Mouse (Mus musculus): Measurements from ENCODE around the gene Msmb. TPM values are rescaled to one million over a fixed set of nuclear protein-coding genes. Genes with fewer than 3 reads are reported as not detected.
"Not testable (repeated sequence)": the region's sequence is repeated elsewhere in the genome, so short reads cannot be mapped to it uniquely, and the experiment has no call there.

The Msmb gene
- polyA plus RNA-seq, 1 experiment from 2014 or later = not detected

GRCm38 (mm10) chr14:32193557-32193956 is 51.7 kb downstream of the Msmb start:
- H3K4me3 ChIP-seq (ENCODE audit: control insufficient read depth in 1 of 2, insufficient read depth in 1 of 2, low read depth in 1 of 2, low read length in 2 of 2); H3K4me1 ChIP-seq (ENCODE audit: control insufficient read depth in 2 of 2, insufficient read depth in 2 of 2, low read length in 2 of 2); H3K9ac ChIP-seq (ENCODE audit: low read length); H3K9me3 ChIP-seq (ENCODE audit: control insufficient read depth, low read length); ATAC-seq (ENCODE audit: insufficient number of reproducible peaks, insufficient read depth, low FRiP score, low read depth); H3K27ac ChIP-seq (replicated peaks in 1 of 2; ENCODE audit: control insufficient read depth in 1 of 2, insufficient read depth in 1 of 2, low read depth in 2 of 2, low read length in 2 of 2); H3K4me2 ChIP-seq (ENCODE audit: low read length); H3K27me3 ChIP-seq (ENCODE audit: control insufficient read depth, insufficient read depth, low read length): not testable (repeated sequence)
- 79% methylated on average over 5 of the region's 5 CpGs for WGBS
- peaks cover 84% of the 10 kb centered on the region for H3K36me3 ChIP-seq (ENCODE audit: control insufficient read depth, insufficient read depth, low read length)

GRCm38 (mm10) chr14:32201354-32201753 is 59.5 kb downstream of the Msmb start:
- no peak for ATAC-seq (ENCODE audit: insufficient number of reproducible peaks, insufficient read depth, low FRiP score, low read depth)
- H3K27ac ChIP-seq (replicated peaks in 1 of 2; ENCODE audit: control insufficient read depth in 1 of 2, insufficient read depth in 1 of 2, low read depth in 2 of 2, low read length in 2 of 2) = peak overlapping the region; percentile 75 to 78
- WGBS = under 1% methylated on average over 25 of the region's 26 CpGs

GRCm38 (mm10) chr14:32201791-32202451 is 60.1 kb downstream of the Msmb start, which contains the start of the genes Timm23 and Parg:
Gene Timm23 (minus strand): TSS chr14:32201898.
Gene Parg (plus strand): TSS chr14:32201949.
- ATAC-seq (ENCODE audit: insufficient number of reproducible peaks, insufficient read depth, low FRiP score, low read depth) = peak; percentile 87
- Histone ChIP-seq H3K9ac (ENCODE audit: low read length) (peak within 1 kb of the TSS; percentile 85), H3K4me2 (ENCODE audit: low read length) (peak within 1 kb of the TSS; percentile 95), H3K4me1 (ENCODE audit: control insufficient read depth in 2 of 2, insufficient read depth in 2 of 2, low read length in 2 of 2) (peaks cover 4 to 23% of the 10 kb centered on the region in 2 experiments; a peak in 3 of 4 replicates), H3K4me3 (ENCODE audit: control insufficient read depth in 1 of 2, insufficient read depth in 1 of 2, low read depth in 1 of 2, low read length in 2 of 2) (peak within 1 kb of the TSS; percentile 68 to 73), H3K9me3 (ENCODE audit: control insufficient read depth, low read length) (no peaks in the 10 kb centered on the region), H3K27ac (replicated peaks in 1 of 2; ENCODE audit: control insufficient read depth in 1 of 2, insufficient read depth in 1 of 2, low read depth in 2 of 2, low read length in 2 of 2) (peak within 1 kb of the TSS; percentile 75 to 78), H3K36me3 (ENCODE audit: control insufficient read depth, insufficient read depth, low read length) (peaks cover 22% of the 10 kb centered on the region), H3K27me3 (ENCODE audit: control insufficient read depth, insufficient read depth, low read length) (no peaks in the 10 kb centered on the region)
- WGBS = under 1% methylated on average over 64 of the region's 77 CpGs

More at GRCm38 (mm10) chr14:32201354-32201753, 59.5 kb downstream of the Msmb start:
- H3K36me3 ChIP-seq (ENCODE audit: control insufficient read depth, insufficient read depth, low read length) = peaks cover 28% of the 10 kb centered on the region
- no peaks in the 10 kb centered on the region for H3K9me3 ChIP-seq (ENCODE audit: control insufficient read depth, low read length)
- peak overlapping the region; percentile 68 to 73 for H3K4me3 ChIP-seq (ENCODE audit: control insufficient read depth in 1 of 2, insufficient read depth in 1 of 2, low read depth in 1 of 2, low read length in 2 of 2)
- no peaks in the 10 kb centered on the region for H3K27me3 ChIP-seq (ENCODE audit: control insufficient read depth, insufficient read depth, low read length)
- peaks cover 4 to 23% of the 10 kb centered on the region in 2 experiments; a peak in 3 of 4 replicates for H3K4me1 ChIP-seq (ENCODE audit: control insufficient read depth in 2 of 2, insufficient read depth in 2 of 2, low read length in 2 of 2)
- H3K9ac ChIP-seq (ENCODE audit: low read length) = peak overlapping the region; percentile 85
- peak overlapping the region; percentile 82 for H3K4me2 ChIP-seq (ENCODE audit: low read length)

Other genes with a start within 250 kb of the Msmb start
- gene Galnt15, start 113.0 kb upstream of the Msmb start, polyA plus RNA-seq (2014; fragmentation: Nextera tagmentation; extraction: Ambion mirVana) = 0.27 and 0.32 TPM in 2 replicates
- 25.8 and 29.9 TPM in 2 replicates for gene Oxnad1, start 56.6 kb upstream of the Msmb start, polyA plus RNA-seq (2014; fragmentation: Nextera tagmentation; extraction: Ambion mirVana)
- gene Dph3, start 56.3 kb upstream of the Msmb start, polyA plus RNA-seq (2014; fragmentation: Nextera tagmentation; extraction: Ambion mirVana) = 93.4 and 96.0 TPM in 2 replicates
- gene Ncoa4, start 17.8 kb downstream of the Msmb start, polyA plus RNA-seq (2014; fragmentation: Nextera tagmentation; extraction: Ambion mirVana) = 124 and 147 TPM in 2 replicates
- 317 and 326 TPM in 2 replicates for gene Timm23, start 59.9 kb downstream of the Msmb start, polyA plus RNA-seq (2014; fragmentation: Nextera tagmentation; extraction: Ambion mirVana)
- gene Parg, start 59.9 kb downstream of the Msmb start, polyA plus RNA-seq (2014; fragmentation: Nextera tagmentation; extraction: Ambion mirVana) = 30.2 and 34.6 TPM in 2 replicates
- 12.5 and 13.1 TPM in 2 replicates for gene Ogdhl, start 180.0 kb downstream of the Msmb start, polyA plus RNA-seq (2014; fragmentation: Nextera tagmentation; extraction: Ambion mirVana)
- not detected in 2 replicates for gene 1700024G13Rik, start 246.4 kb downstream of the Msmb start, polyA plus RNA-seq (2014; fragmentation: Nextera tagmentation; extraction: Ambion mirVana)

Measured in heart, embryonic 14.5 days (tissue).